In genomic region chr7:35545881-35546280, GRCm38 (mm10) we compare ENCODE assay signal across 8 mouse cellular contexts. TPM values are rescaled to one million over a fixed set of nuclear protein-coding genes. Genes with fewer than 3 reads are reported as not detected.
A peak's percentile ranks its signal among the peaks of the same experiment; 100 is the strongest.
DNase-seq lines count a peak whose midpoint lies in the region.

No protein-coding gene starts in this region.

- H3K36me3 ChIP-seq in splenic B cell, adult 2 months (ENCODE audit: control insufficient read depth, insufficient read depth, low read length, poor library complexity, severe bottlenecking): peaks cover 2% of the 10 kb centered on the region; the same call in 1 of the 2 replicates

- intact Hi-C loops in left cerebral cortex, postnatal 14 days (cut with DNase I): no loop called here

- H3K27me3 ChIP-seq in splenic B cell, adult 2 months (ENCODE audit: control insufficient read depth, insufficient read depth, low read length, poor library complexity, severe bottlenecking): no peaks in the 10 kb centered on the region

- DNase-seq in ovary, postnatal 36 days (ENCODE audit: low spot score): peak; percentile 21
- DNase-seq in ovary, postnatal 10 days (ENCODE audit: low spot score): no peak
- DNase-seq in brain, embryonic 18.5 days (ENCODE audit: low read depth, low spot score): peak; percentile 34
- DNase-seq in fibroblast of lung, adult 2 months (ENCODE audit: low read depth): peak; percentile 36
- DNase-seq in hindlimb bud, embryonic 11.5 days (ENCODE audit: extremely low spot score, low read depth, low spot score): peak; percentile 57
- peak; percentile 76 to 87 for DNase-seq in left cerebral cortex, postnatal 14 days (ENCODE audit: low spot score in 2 of 2)
- DNase-seq in mesoderm, embryonic 11.5 days (ENCODE audit: low read depth, low spot score): peak; percentile 75
- DNase-seq in splenic B cell, adult 2 months (ENCODE audit: low read depth, low spot score): peak; percentile 79

RNA-seq across cellular contexts. Expression of gene Tdrd12, which starts 8.3 kb away (rescaled TPM):
- total RNA-seq in left cerebral cortex, postnatal 14 days (2021): under 1 TPM; 0.49 to 0.64 TPM

RNA-seq across cellular contexts. Expression of gene Nudt19, which starts 10.2 kb away (rescaled TPM):
- total RNA-seq in left cerebral cortex, postnatal 14 days (2021): 10 to 100 TPM; 66.8 to 67.4 TPM

RNA-seq across cellular contexts. Expression of gene Rgs9bp, which starts 39.5 kb away (rescaled TPM):
- 1 to 10 TPM; 1.2 to 1.5 TPM for total RNA-seq in left cerebral cortex, postnatal 14 days (2021)

RNA-seq across cellular contexts. Expression of gene Ankrd27, which starts 40.2 kb away (rescaled TPM):
- total RNA-seq in left cerebral cortex, postnatal 14 days (2021): 10 to 100 TPM; 46.0 to 48.1 TPM
